Mouse (Mus musculus) thymus, postnatal 10 days (tissue): Measurements from ENCODE around the gene Aknad1.

Experiments used
- DNase-seq, 2 experiments: peaks; one replicate each; pipeline ENCODE4 v3.0.0; 2021; ENCODE audit warnings: low spot score in 2 of 2

The Aknad1 gene

GRCm38 (mm10) chr3:108786520-108786919 is 47.1 kb downstream of the Aknad1 start:
- DNase-seq: no peak

DNA sequence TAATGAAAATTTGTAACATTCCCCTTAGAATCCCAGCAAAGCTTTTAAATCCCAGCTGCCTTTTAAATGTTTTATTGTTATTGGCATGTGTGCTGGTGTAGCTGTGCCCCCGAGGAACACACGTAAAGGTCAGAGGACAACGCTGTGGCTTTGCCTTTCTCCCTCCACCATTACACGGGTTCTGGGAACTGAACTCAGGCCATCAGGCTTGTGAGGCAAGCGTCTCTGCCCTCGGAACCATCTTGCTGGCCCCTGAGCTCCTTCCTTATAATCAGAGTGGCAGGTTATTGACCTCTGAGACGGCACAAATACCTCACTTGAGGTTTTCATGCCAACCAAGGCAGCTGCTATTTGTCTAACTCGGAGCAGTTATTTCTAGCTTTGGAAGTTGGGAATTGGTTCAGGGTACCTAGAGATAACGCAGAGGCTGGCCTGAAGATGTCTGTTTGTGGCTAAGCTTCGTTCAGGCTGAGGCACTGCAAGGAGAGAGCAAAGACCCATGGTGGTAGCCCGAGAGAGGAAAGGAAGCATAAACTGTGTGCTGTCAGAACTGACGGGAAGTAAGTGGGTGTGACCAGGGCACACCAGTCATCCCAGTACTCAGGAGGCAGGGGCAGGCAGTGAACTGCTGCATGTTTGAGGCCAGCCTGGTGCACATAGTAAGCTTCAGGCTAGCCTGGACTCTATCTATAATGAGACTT is 48.4 kb downstream of the Aknad1 start:
- DNase-seq: no peak

DNA sequence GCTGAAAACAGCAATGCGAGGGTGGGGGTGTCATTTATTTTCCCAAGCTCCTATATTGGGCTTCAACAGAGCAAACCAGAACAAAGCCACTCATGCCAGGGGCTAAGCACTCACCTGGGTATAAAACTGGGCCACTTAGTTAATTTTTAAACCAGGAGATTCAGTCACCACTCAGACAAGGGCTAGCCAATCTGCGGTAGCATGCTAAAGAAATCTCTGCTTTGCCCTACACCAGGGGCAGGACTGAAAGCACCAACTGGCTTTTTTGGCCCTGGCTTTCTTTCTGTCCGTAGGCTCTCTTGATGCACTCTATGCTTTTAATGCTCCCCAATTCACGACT is 49.0 kb downstream of the Aknad1 start:
- DNase-seq: no peak

GRCm38 (mm10) chr3:108789299-108789698 is 49.8 kb downstream of the Aknad1 start:
- DNase-seq: no peak

DNA sequence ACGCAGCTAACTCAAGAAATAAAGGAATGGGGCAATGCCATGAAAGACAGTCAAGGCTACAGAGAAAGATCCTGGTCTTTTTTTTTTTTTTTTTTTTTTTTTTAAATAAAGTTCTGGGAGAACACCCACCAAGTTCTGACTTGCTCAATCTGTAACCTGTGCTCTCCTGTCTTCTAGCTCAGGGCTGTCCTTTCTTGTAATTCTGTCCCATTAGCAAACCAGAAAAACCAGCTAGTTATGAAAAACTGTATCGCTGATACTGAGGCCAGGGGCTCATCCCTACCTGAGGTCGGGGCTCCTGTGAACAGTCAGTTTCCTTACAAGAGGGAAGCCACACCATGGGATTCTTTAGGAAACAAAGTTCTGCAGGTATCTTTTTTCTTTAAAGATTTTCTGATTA is 51.0 kb downstream of the Aknad1 start:
- no peak for DNase-seq

DNA sequence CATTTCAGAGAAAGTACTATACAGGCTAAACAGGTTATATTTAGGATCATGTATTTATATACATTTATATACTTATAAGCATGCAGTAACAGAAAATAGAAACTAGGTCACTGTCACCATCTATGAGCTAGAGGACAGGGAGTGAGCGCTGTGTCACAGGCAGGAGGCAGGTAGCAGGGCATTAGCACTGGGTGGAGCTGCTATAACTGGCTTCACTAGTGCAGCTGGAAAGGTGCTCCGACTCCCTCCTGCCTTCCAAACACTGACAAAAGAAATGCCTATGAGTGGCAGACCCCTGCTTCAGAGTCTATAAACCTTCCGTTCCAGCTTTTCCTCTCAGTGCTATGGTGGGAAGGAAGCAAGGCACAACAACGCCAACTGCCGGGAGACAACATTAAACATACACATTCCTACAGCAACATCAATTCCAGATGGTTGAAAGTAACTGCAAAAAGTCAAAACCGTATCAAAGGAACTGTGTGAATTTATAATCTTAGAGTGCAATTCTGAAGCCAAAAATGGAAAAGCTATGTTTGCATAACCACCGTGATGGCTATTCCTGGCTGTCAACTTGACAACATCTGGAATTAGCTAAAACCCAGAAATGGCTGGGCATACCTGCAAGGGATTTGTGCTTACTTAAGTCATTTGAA is 51.7 kb downstream of the Aknad1 start:
- DNase-seq: no peak

DNA sequence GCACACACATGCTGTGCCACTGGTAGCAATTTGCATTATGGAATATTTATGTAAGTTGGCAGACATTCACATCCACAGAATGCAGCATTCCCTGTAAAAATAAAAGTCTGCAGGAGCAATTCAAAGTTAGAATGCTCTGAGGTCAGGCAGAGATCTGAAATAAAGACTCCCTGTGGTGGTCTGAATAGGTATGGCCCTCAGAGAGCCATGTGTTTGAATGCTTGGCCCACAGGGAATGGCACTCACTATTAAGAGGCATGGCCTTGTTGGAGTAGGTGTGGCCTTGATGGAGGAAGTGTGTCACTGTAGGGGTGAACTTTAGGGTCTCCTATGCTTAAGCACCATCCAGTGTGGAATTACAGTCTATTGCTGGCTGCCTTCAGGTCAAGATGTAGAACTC is 53.0 kb downstream of the Aknad1 start:
- no peak for DNase-seq

DNA sequence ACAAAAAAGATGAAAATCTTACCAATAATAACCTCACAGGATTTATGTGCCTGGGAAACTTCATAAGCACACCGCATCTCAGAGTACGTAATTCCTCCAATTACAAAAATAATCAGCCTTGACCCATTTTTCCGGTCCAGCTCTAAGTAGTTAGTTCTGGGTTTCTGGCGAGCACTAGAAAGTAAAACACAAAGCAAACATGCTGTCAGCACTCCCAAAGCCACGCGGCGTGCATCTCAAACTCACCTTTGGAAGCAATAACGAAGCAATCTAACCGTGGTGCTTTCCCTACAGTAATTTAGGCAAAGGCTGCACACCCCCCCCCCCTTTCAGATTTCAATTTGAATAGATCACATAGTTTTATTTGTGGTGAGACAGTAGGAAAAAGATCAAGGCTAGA is 55.3 kb downstream of the Aknad1 start:
- DNase-seq: no peak

- no peak for DNase-seq
Observed at GRCm38 (mm10) chr3:108795554-108796299, 56.3 kb downstream of the Aknad1 start.

- no peak for DNase-seq
Observed at GRCm38 (mm10) chr3:108796386-108796785, 56.9 kb downstream of the Aknad1 start.

GRCm38 (mm10) chr3:108797723-108798122 is 58.3 kb downstream of the Aknad1 start:
- DNase-seq: no peak

DNA sequence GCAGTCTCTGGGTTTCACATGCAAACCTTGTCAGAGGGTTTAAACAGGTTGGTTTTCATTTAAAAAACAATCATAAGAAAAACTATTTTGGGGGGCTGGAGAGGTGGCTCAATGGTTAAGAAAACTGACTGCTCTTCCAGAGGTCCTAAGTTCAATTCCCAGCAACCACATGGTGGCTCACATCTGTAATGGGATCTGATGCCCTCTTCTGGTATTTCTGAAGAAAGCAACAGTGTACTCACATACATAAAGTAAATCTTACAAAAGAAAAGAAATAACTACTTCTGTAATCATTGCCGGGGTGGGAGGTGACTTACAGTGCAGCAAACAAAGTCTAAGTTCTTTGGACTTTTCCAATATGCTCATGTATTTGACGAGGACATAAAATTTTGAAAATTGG is 58.9 kb downstream of the Aknad1 start:
- DNase-seq: no peak

DNA sequence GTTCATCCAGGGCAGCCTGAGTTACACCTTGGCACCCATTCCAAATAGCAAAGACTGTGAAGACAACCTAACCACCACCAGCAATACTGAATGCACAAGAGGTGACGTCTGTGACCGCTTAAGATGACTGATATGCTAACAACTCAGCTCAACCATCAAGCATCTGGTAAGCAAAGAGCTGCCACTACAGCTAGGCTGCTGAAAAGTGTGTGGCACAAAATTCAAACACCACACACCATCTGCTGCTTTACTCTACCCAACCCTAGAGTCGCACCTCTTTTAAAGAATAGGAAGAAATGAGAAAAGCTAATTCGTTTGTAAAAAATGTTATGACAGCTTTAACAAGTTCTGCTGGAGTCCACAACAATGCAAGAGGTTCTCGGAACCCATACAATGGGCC is 66.2 kb downstream of the Aknad1 start:
- DNase-seq: no peak

- DNase-seq: no peak
Observed at GRCm38 (mm10) chr3:108810747-108811263, 71.3 kb downstream of the Aknad1 start.

- no peak for DNase-seq
Observed at GRCm38 (mm10) chr3:108815631-108816030, 76.2 kb downstream of the Aknad1 start.

- DNase-seq: peak in 1 of 2 experiments; percentile 10
Observed at GRCm38 (mm10) chr3:108830493-108830892, 91.0 kb downstream of the Aknad1 start.

DNA sequence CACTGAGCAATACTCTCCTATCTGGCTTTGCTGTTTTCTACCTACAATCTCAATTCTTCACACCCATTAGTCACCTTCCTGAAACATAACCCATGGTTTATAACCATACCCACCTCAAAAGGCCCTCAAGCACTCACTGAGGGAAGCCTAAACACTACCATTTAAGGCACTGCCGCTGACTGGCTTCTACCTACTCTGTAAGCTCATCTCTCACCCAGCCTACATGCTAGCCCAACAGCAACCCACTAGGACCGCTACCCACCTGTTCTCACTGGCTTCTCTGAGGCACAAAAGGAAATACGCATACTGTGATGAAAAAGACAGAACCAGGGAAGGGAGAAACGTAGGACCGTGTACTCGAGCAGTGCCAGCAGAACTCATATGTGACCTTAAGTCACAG is 92.3 kb downstream of the Aknad1 start:
- DNase-seq: no peak
